Mouse (Mus musculus): ENCODE measurements at regions not wholly inside any gene's neighbourhood (a gene's known extent, or its start where the extent isn't known, plus 50 kb on each side); places are given as distances from the start of the nearest gene placed in this dataset.

GRCm38 (mm10) chr6:53216715-53217114, 70.4 kb upstream of the Creb5 start:
- TF ChIP-seq POLR2A (IDR thresholded peaks at IDR 0.05; ENCODE audit: low read depth, low read length) (no peak), CTCF (IDR thresholded peaks at IDR 0.05; ENCODE audit: extremely low read depth, insufficient read length, insufficient replicate concordance, low read depth, low read length) (no peak)

Data from small intestine, adult 2 months (tissue).